Mouse (Mus musculus): Measurements from ENCODE around the gene Olfr92. TPM values are rescaled to one million over a fixed set of nuclear protein-coding genes. Genes with fewer than 3 reads are reported as not detected.
"Not testable (repeated sequence)": the region's sequence is repeated elsewhere in the genome, so short reads cannot be mapped to it uniquely, and the experiment has no call there.

Gene Olfr92
- polyA plus RNA-seq (2012; rRNA removed): not detected in 2 replicates

GRCm38 (mm10) chr17:37119988-37120387 lies at the start of gene Olfr92:
Gene Olfr92, minus strand, starts transcription at chr17:37120088.
- no peak for DNase-seq (ENCODE audit: low read depth)
- no peak for TF ChIP-seq CTCF (IDR thresholded peaks at IDR 0.05; ENCODE audit: borderline replicate concordance, extremely low read depth, insufficient read depth, insufficient read length)
- TF ChIP-seq POLR2A (IDR thresholded peaks at IDR 0.05; ENCODE audit: borderline replicate concordance, extremely low read depth, insufficient read depth, insufficient read length, poor library complexity, severe bottlenecking): no peak

- DNase-seq (ENCODE audit: low read depth): no peak
- TF ChIP-seq POLR2A (IDR thresholded peaks at IDR 0.05; ENCODE audit: borderline replicate concordance, extremely low read depth, insufficient read depth, insufficient read length, poor library complexity, severe bottlenecking): no peak
- no peak for TF ChIP-seq CTCF (IDR thresholded peaks at IDR 0.05; ENCODE audit: borderline replicate concordance, extremely low read depth, insufficient read depth, insufficient read length)
Measured at GRCm38 (mm10) chr17:37161394-37161793, 41.5 kb upstream of the Olfr92 start, which contains the start of gene Olfr93. Gene Olfr93, minus strand, starts transcription at chr17:37161494.

- not testable (repeated sequence) for DNase-seq (ENCODE audit: low read depth)
Measured at GRCm38 (mm10) chr17:37131366-37131765, 11.5 kb upstream of the Olfr92 start.

GRCm38 (mm10) chr17:37098178-37098577 lies 21.7 kb downstream of the Olfr92 start, which contains the start of gene Olfr91:
Gene Olfr91, minus strand, starts transcription at chr17:37098278.
- TF ChIP-seq POLR2A (IDR thresholded peaks at IDR 0.05; ENCODE audit: borderline replicate concordance, extremely low read depth, insufficient read depth, insufficient read length, poor library complexity, severe bottlenecking) (no peak), CTCF (IDR thresholded peaks at IDR 0.05; ENCODE audit: borderline replicate concordance, extremely low read depth, insufficient read depth, insufficient read length) (no peak)

GRCm38 (mm10) chr17:37093289-37093688 lies 26.6 kb downstream of the Olfr92 start:
- TF ChIP-seq POLR2A (IDR thresholded peaks at IDR 0.05; ENCODE audit: borderline replicate concordance, extremely low read depth, insufficient read depth, insufficient read length, poor library complexity, severe bottlenecking): no peak
- no peak for TF ChIP-seq CTCF (IDR thresholded peaks at IDR 0.05; ENCODE audit: borderline replicate concordance, extremely low read depth, insufficient read depth, insufficient read length)
- no peak for DNase-seq (ENCODE audit: low read depth)

More at GRCm38 (mm10) chr17:37098178-37098577, 21.7 kb downstream of the Olfr92 start, which contains the start of gene Olfr91:
- DNase-seq (ENCODE audit: low read depth): no peak

GRCm38 (mm10) chr17:37092198-37092597 lies 27.7 kb downstream of the Olfr92 start:
- DNase-seq (ENCODE audit: low read depth): no peak
- no peak for TF ChIP-seq CTCF (IDR thresholded peaks at IDR 0.05; ENCODE audit: borderline replicate concordance, extremely low read depth, insufficient read depth, insufficient read length)
- no peak for TF ChIP-seq POLR2A (IDR thresholded peaks at IDR 0.05; ENCODE audit: borderline replicate concordance, extremely low read depth, insufficient read depth, insufficient read length, poor library complexity, severe bottlenecking)

GRCm38 (mm10) chr17:37088399-37088798 lies 31.5 kb downstream of the Olfr92 start, which contains the start of gene Olfr90:
Gene Olfr90, minus strand, starts transcription at chr17:37088499.
- no peak for TF ChIP-seq CTCF (IDR thresholded peaks at IDR 0.05; ENCODE audit: borderline replicate concordance, extremely low read depth, insufficient read depth, insufficient read length)
- no peak for DNase-seq (ENCODE audit: low read depth)

- no peak for DNase-seq (ENCODE audit: low read depth)
- TF ChIP-seq POLR2A (IDR thresholded peaks at IDR 0.05; ENCODE audit: borderline replicate concordance, extremely low read depth, insufficient read depth, insufficient read length, poor library complexity, severe bottlenecking) (no peak), CTCF (IDR thresholded peaks at IDR 0.05; ENCODE audit: borderline replicate concordance, extremely low read depth, insufficient read depth, insufficient read length) (no peak)
Measured at GRCm38 (mm10) chr17:37085545-37085944, 34.3 kb downstream of the Olfr92 start.

GRCm38 (mm10) chr17:37084632-37085031 lies 35.3 kb downstream of the Olfr92 start:
- TF ChIP-seq POLR2A (IDR thresholded peaks at IDR 0.05; ENCODE audit: borderline replicate concordance, extremely low read depth, insufficient read depth, insufficient read length, poor library complexity, severe bottlenecking) (no peak), CTCF (IDR thresholded peaks at IDR 0.05; ENCODE audit: borderline replicate concordance, extremely low read depth, insufficient read depth, insufficient read length) (peak; percentile 30; the same call in 1 of the 2 replicates)
- no peak for DNase-seq (ENCODE audit: low read depth)

GRCm38 (mm10) chr17:37083327-37083726 lies 36.6 kb downstream of the Olfr92 start:
- peak; percentile 91 for DNase-seq (ENCODE audit: low read depth)

GRCm38 (mm10) chr17:37081659-37082058 lies 38.2 kb downstream of the Olfr92 start:
- no peak for TF ChIP-seq CTCF (IDR thresholded peaks at IDR 0.05; ENCODE audit: borderline replicate concordance, extremely low read depth, insufficient read depth, insufficient read length)

More at GRCm38 (mm10) chr17:37083327-37083726, 36.6 kb downstream of the Olfr92 start:
- no peak for TF ChIP-seq POLR2A (IDR thresholded peaks at IDR 0.05; ENCODE audit: borderline replicate concordance, extremely low read depth, insufficient read depth, insufficient read length, poor library complexity, severe bottlenecking)
- TF ChIP-seq CTCF (IDR thresholded peaks at IDR 0.05; ENCODE audit: borderline replicate concordance, extremely low read depth, insufficient read depth, insufficient read length): peak; percentile 85

GRCm38 (mm10) chr17:37080119-37080518 lies 39.8 kb downstream of the Olfr92 start:
- TF ChIP-seq POLR2A (IDR thresholded peaks at IDR 0.05; ENCODE audit: borderline replicate concordance, extremely low read depth, insufficient read depth, insufficient read length, poor library complexity, severe bottlenecking) (no peak), CTCF (IDR thresholded peaks at IDR 0.05; ENCODE audit: borderline replicate concordance, extremely low read depth, insufficient read depth, insufficient read length) (no peak)
- no peak for DNase-seq (ENCODE audit: low read depth)

More at GRCm38 (mm10) chr17:37081659-37082058, 38.2 kb downstream of the Olfr92 start:
- no peak for DNase-seq (ENCODE audit: low read depth)

GRCm38 (mm10) chr17:37078990-37079389 lies 40.9 kb downstream of the Olfr92 start:
- no peak for TF ChIP-seq CTCF (IDR thresholded peaks at IDR 0.05; ENCODE audit: borderline replicate concordance, extremely low read depth, insufficient read depth, insufficient read length)
- TF ChIP-seq POLR2A (IDR thresholded peaks at IDR 0.05; ENCODE audit: borderline replicate concordance, extremely low read depth, insufficient read depth, insufficient read length, poor library complexity, severe bottlenecking): no peak
- DNase-seq (ENCODE audit: low read depth): peak; percentile 81
